Mouse (Mus musculus) left cerebral cortex, postnatal 10 days (tissue): Measurements from ENCODE around the gene Nufip2. TPM values are rescaled to one million over a fixed set of nuclear protein-coding genes. Genes with fewer than 3 reads are reported as not detected.
"Not testable (repeated sequence)": the region's sequence is repeated elsewhere in the genome, so short reads cannot be mapped to it uniquely, and the experiment has no call there.

Experiments used
- DNase-seq, 2 experiments: peaks; one replicate each; pipeline ENCODE4 v3.0.0; 2021 to 2022; ENCODE audit warnings: low spot score in 2 of 2, mixed read lengths in 1 of 2; ENCODE audit errors: extremely low spot score in 1 of 2
- intact Hi-C: fragments of 180-260 bp; cut with DNase I; formaldehyde crosslinking; loops from one replicate; pipeline ENCODE4 v1.15.1; 2025
- total RNA-seq, 2 experiments: library from RNA; stranded (reverse); gene quantifications; 2 replicates each; pipeline ENCODE4 v1.2.3; 2021

Gene Nufip2
- total RNA-seq: 10 to 100 TPM; 74.9 to 80.8 TPM

GRCm38 (mm10) chr11:77685383-77686265 is at the start of gene Nufip2:
Nufip2 (plus strand) TSS chr11:77686155.
- intact Hi-C loops: no loop called here
- peak; percentile 99 for DNase-seq

GRCm38 (mm10) chr11:77641390-77641789 is 44.6 kb upstream of the Nufip2 start:
- no peak for DNase-seq

GRCm38 (mm10) chr11:77645481-77645880 is 40.5 kb upstream of the Nufip2 start:
- intact Hi-C loops: no loop called here
- peak in 1 of 2 experiments; percentile 28 for DNase-seq

More at GRCm38 (mm10) chr11:77641390-77641789, 44.6 kb upstream of the Nufip2 start:
- intact Hi-C loops: no loop called here

- intact Hi-C loops: no loop called here
- DNase-seq: no peak
Observed at GRCm38 (mm10) chr11:77648878-77649277, 37.1 kb upstream of the Nufip2 start.

- intact Hi-C loops: no loop called here
Observed at GRCm38 (mm10) chr11:77652484-77652883, 33.5 kb upstream of the Nufip2 start.

GRCm38 (mm10) chr11:77653406-77654190 is 32.4 kb upstream of the Nufip2 start:
- intact Hi-C loops, DNase-seq: not testable (repeated sequence)

More at GRCm38 (mm10) chr11:77652484-77652883, 33.5 kb upstream of the Nufip2 start:
- DNase-seq: no peak

- intact Hi-C loops: no loop called here
- DNase-seq: no peak
Observed at GRCm38 (mm10) chr11:77659986-77660385, 26.0 kb upstream of the Nufip2 start.

GRCm38 (mm10) chr11:77663639-77664038 is 22.3 kb upstream of the Nufip2 start:
- DNase-seq: no peak
- intact Hi-C loops: no loop called here

- intact Hi-C loops: no loop called here
Observed at GRCm38 (mm10) chr11:77664046-77664445, 21.9 kb upstream of the Nufip2 start.

GRCm38 (mm10) chr11:77665384-77665783 is 20.6 kb upstream of the Nufip2 start:
- intact Hi-C loops, DNase-seq: not testable (repeated sequence)

More at GRCm38 (mm10) chr11:77664046-77664445, 21.9 kb upstream of the Nufip2 start:
- DNase-seq: no peak

GRCm38 (mm10) chr11:77666766-77667165 is 19.2 kb upstream of the Nufip2 start:
- intact Hi-C loops, DNase-seq: not testable (repeated sequence)

GRCm38 (mm10) chr11:77672746-77673145 is 13.2 kb upstream of the Nufip2 start:
- DNase-seq: no peak
- intact Hi-C loops: no loop called here

GRCm38 (mm10) chr11:77673428-77673991 is 12.4 kb upstream of the Nufip2 start:
- intact Hi-C loops: no loop called here

GRCm38 (mm10) chr11:77680018-77680417 is 5.9 kb upstream of the Nufip2 start:
- DNase-seq: no peak

More at GRCm38 (mm10) chr11:77673428-77673991, 12.4 kb upstream of the Nufip2 start:
- no peak for DNase-seq

GRCm38 (mm10) chr11:77684896-77685295 is 1.1 kb upstream of the Nufip2 start:
- no peak for DNase-seq
- intact Hi-C loops: no loop called here

More at GRCm38 (mm10) chr11:77680018-77680417, 5.9 kb upstream of the Nufip2 start:
- intact Hi-C loops: no loop called here

- peak in 1 of 2 experiments; percentile 64 for DNase-seq
- intact Hi-C loops: no loop called here
Observed at GRCm38 (mm10) chr11:77686346-77686840, 438 bp downstream of the Nufip2 start.

- intact Hi-C loops: no loop called here
Observed at GRCm38 (mm10) chr11:77686841-77687540, 1.0 kb downstream of the Nufip2 start.

GRCm38 (mm10) chr11:77687541-77688131 is 1.7 kb downstream of the Nufip2 start:
- DNase-seq: peak in 1 of 2 experiments; percentile 65
- intact Hi-C loops: no loop called here

More at GRCm38 (mm10) chr11:77686841-77687540, 1.0 kb downstream of the Nufip2 start:
- DNase-seq: peak; percentile 36 to 81
